8 mouse cellular contexts compared by ENCODE assay signal in genomic region chr14:64590611-64591010, GRCm38 (mm10).
A peak's percentile ranks its signal among the peaks of the same experiment; 100 is the strongest.
DNase-seq lines count a peak whose midpoint lies in the region; ATAC-seq and TF ChIP-seq lines count a peak whose summit lies in the region.

No protein-coding gene starts in this region.

- ATAC-seq in heart, embryonic 14.5 days (ENCODE audit: insufficient number of reproducible peaks, insufficient read depth, low FRiP score, low read depth) = no peak
- no peak for ATAC-seq in forebrain, postnatal 0 days
- ATAC-seq in midbrain, embryonic 15.5 days (replicated peaks) = no peak

- H3K27me3 ChIP-seq in heart, embryonic 14.5 days (ENCODE audit: control insufficient read depth, insufficient read depth, low read length) = peaks cover 92% of the 10 kb centered on the region
- H3K27me3 ChIP-seq in forebrain, postnatal 0 days (ENCODE audit: insufficient read depth, low read length) = no peaks in the 10 kb centered on the region
- H3K27me3 ChIP-seq in midbrain, embryonic 15.5 days (replicated peaks) = no peaks in the 10 kb centered on the region

- no peak overlapping the region for H3K9ac ChIP-seq in heart, embryonic 14.5 days (ENCODE audit: low read length)
- H3K9ac ChIP-seq in forebrain, postnatal 0 days = peak overlapping the region; percentile 99
- peak overlapping the region; percentile 77 for H3K9ac ChIP-seq in midbrain, embryonic 15.5 days

- H3K4me2 ChIP-seq in heart, embryonic 14.5 days (ENCODE audit: low read length) = peak overlapping the region; percentile 67
- H3K4me2 ChIP-seq in forebrain, postnatal 0 days (ENCODE audit: low read depth) = peak overlapping the region; percentile 90
- peak overlapping the region; percentile 95 for H3K4me2 ChIP-seq in midbrain, embryonic 15.5 days

- H3K9me3 ChIP-seq in heart, embryonic 14.5 days (ENCODE audit: control insufficient read depth, low read length) = no peaks in the 10 kb centered on the region
- H3K9me3 ChIP-seq in forebrain, postnatal 0 days (ENCODE audit: low read length) = no peaks in the 10 kb centered on the region
- no peaks in the 10 kb centered on the region for H3K9me3 ChIP-seq in midbrain, embryonic 15.5 days

- no peak for TF ChIP-seq CTCF in forebrain, postnatal 0 days (IDR thresholded peaks at IDR 0.05; ENCODE audit: low read depth)

- 3% methylated on average over 15 of the region's 15 CpGs for WGBS in heart, embryonic 14.5 days
- under 1% methylated on average over 15 of the region's 15 CpGs for WGBS in forebrain, postnatal 0 days
- 1% methylated on average over 15 of the region's 15 CpGs for WGBS in midbrain, embryonic 15.5 days

- peaks cover 10 to 23% of the 10 kb centered on the region in 2 experiments; a peak in 3 of 4 replicates for H3K4me1 ChIP-seq in heart, embryonic 14.5 days (ENCODE audit: control insufficient read depth in 2 of 2, insufficient read depth in 2 of 2, low read length in 2 of 2)
- H3K4me1 ChIP-seq in forebrain, postnatal 0 days (ENCODE audit: insufficient read depth) = peaks cover 4% of the 10 kb centered on the region
- H3K4me1 ChIP-seq in midbrain, embryonic 15.5 days = peaks cover 38% of the 10 kb centered on the region

- H3K27ac ChIP-seq in heart, embryonic 14.5 days (replicated peaks in 1 of 2; ENCODE audit: control insufficient read depth in 1 of 2, insufficient read depth in 1 of 2, low read depth in 2 of 2, low read length in 2 of 2) = no peak overlapping the region
- peak overlapping the region; percentile 100 for H3K27ac ChIP-seq in forebrain, postnatal 0 days (ENCODE audit: low read depth, low read length)
- peak overlapping the region; percentile 100 for H3K27ac ChIP-seq in midbrain, embryonic 15.5 days

- no peak for DNase-seq in heart, adult 8-10 months (ENCODE audit: low spot score)
- DNase-seq in cerebellum, adult 18-20 months = peak; percentile 48 to 63
- peak; percentile 60 for DNase-seq in forebrain, postnatal 0 days
- no peak for DNase-seq in gastrocnemius, postnatal 4 days (ENCODE audit: low spot score in 2 of 2)
- DNase-seq in ovary, postnatal 36 days (ENCODE audit: low spot score) = no peak
- no peak for DNase-seq in embryo, embryonic 10.5 days (ENCODE audit: low spot score)

- peak overlapping the region; percentile 4 to 38; a peak in 2 of 4 replicates for H3K4me3 ChIP-seq in heart, embryonic 14.5 days (ENCODE audit: control insufficient read depth in 1 of 2, insufficient read depth in 1 of 2, low read depth in 1 of 2, low read length in 2 of 2)
- H3K4me3 ChIP-seq in forebrain, postnatal 0 days (ENCODE audit: low read depth, low read length) = peak overlapping the region; percentile 74
- H3K4me3 ChIP-seq in midbrain, embryonic 15.5 days = peak overlapping the region; percentile 86

- H3K36me3 ChIP-seq in heart, embryonic 14.5 days (ENCODE audit: control insufficient read depth, insufficient read depth, low read length) = no peaks in the 10 kb centered on the region
- H3K36me3 ChIP-seq in forebrain, postnatal 0 days (ENCODE audit: insufficient read depth) = peaks cover 17% of the 10 kb centered on the region
- no peaks in the 10 kb centered on the region for H3K36me3 ChIP-seq in midbrain, embryonic 15.5 days (replicated peaks)

Comparison
In these comparisons a context has a peak if more than half of its experiments do, and no peak if none do; other contexts are left out.
1. H3K27ac ChIP-seq: peak in forebrain, postnatal 0 days (single experiment) and midbrain, embryonic 15.5 days (single experiment); none in heart, embryonic 14.5 days (0 of 2).
2. H3K4me3 ChIP-seq: peak in every context shown above with its lines; median percentile 86 in midbrain, embryonic 15.5 days; 74 in forebrain, postnatal 0 days; 21 in heart, embryonic 14.5 days.
3. DNase-seq: peak in cerebellum, adult 18-20 months (2 of 2) and forebrain, postnatal 0 days (single experiment); none in heart, adult 8-10 months (single experiment), gastrocnemius, postnatal 4 days (0 of 2), ovary, postnatal 36 days (single experiment) and embryo, embryonic 10.5 days (single experiment).
4. Peak in every context shown above with its lines, with median percentiles within 50 percentile points of each other: H3K4me2 ChIP-seq.